Mouse (Mus musculus) forebrain, postnatal 0 days (tissue): ENCODE data around the gene Gm29609. TPM values are rescaled to one million over a fixed set of nuclear protein-coding genes. Genes with fewer than 3 reads are reported as not detected.

ENCODE experiments used
- ATAC-seq: fragments of 200-750 bp; cut with Nextera tagmentation; 2 replicates; pipeline ENCODE4 v1.8.0; 2017; ENCODE audit warnings: mild to moderate bottlenecking, moderate library complexity
- DNase-seq: peaks from one replicate; pipeline ENCODE4 v3.0.0-alpha.2; 2015
- H3K27ac ChIP-seq: fragments of 300-500 bp; sonication (generic); 2 replicates; pipeline ENCODE4 v1.5.1; 2014; ENCODE audit warnings: low read depth, mild to moderate bottlenecking, antibody characterized with exemption, low read length, moderate library complexity, mixed read lengths
- H3K27me3 ChIP-seq: fragments of 300-500 bp; sonication (generic); 2 replicates; pipeline ENCODE4 v1.6.1; 2014; ENCODE audit warnings: mild to moderate bottlenecking, low read length, mixed read lengths; ENCODE audit not compliant: insufficient read depth
- H3K36me3 ChIP-seq: fragments of 300-500 bp; sonication (generic); 2 replicates; pipeline ENCODE4 v1.6.1; 2014; ENCODE audit warnings: mild to moderate bottlenecking, moderate library complexity; ENCODE audit not compliant: insufficient read depth
- H3K4me1 ChIP-seq: fragments of 300-500 bp; sonication (generic); 2 replicates; pipeline ENCODE4 v1.6.1; 2014; ENCODE audit warnings: antibody characterized with exemption; ENCODE audit not compliant: insufficient read depth
- H3K4me2 ChIP-seq: fragments of 300-500 bp; sonication (generic); 2 replicates; pipeline ENCODE4 v1.6.1; 2014; ENCODE audit warnings: low read depth, mild to moderate bottlenecking, moderate library complexity
- H3K4me3 ChIP-seq: fragments of 300-500 bp; sonication (generic); 2 replicates; pipeline ENCODE4 v1.5.1; 2014; ENCODE audit warnings: low read depth, low read length, mixed read lengths
- H3K9ac ChIP-seq: fragments of 300-500 bp; sonication (generic); 2 replicates; pipeline ENCODE4 v1.6.1; 2014; ENCODE audit warnings: mild to moderate bottlenecking
- H3K9me3 ChIP-seq: fragments of 300-500 bp; sonication (generic); 2 replicates; pipeline ENCODE4 v1.6.1; 2016; ENCODE audit warnings: low read length
- CTCF ChIP-seq: sonication (generic); IDR thresholded peaks from 2 replicates; pipeline ENCODE4 v1.5.1; 2016; ENCODE audit warnings: antibody characterized with exemption, control low read depth, low read depth
- WGBS: fragments of 180-500 bp; shearing (Covaris S2); extraction: QIAGEN DNeasy Blood & Tissue Kit; methylation state at CpG from one replicate; pipeline ENCODE4 v1.1.7; 2014; 5-methylcytosine and 5-hydroxymethylcytosine counted together
- polyA plus RNA-seq: library from polyadenylated mRNA; unstranded; fragments of >200 nt; fragmentation: Nextera tagmentation; extraction: Ambion mirVana; gene quantifications from 2 replicates; pipeline ENCODE4 v1.2.1, GENCODE M21; 2015
- total RNA-seq: library from RNA; depleted of rRNA; stranded (reverse); fragments of >200 nt; gene quantifications from 2 replicates; pipeline ENCODE4 v1.2.3, GENCODE M21; 2014

The Gm29609 gene
- total and polyA plus RNA-seq, 2 experiments from 2014 or later, result 1.4 to 9.3 TPM

DNA sequence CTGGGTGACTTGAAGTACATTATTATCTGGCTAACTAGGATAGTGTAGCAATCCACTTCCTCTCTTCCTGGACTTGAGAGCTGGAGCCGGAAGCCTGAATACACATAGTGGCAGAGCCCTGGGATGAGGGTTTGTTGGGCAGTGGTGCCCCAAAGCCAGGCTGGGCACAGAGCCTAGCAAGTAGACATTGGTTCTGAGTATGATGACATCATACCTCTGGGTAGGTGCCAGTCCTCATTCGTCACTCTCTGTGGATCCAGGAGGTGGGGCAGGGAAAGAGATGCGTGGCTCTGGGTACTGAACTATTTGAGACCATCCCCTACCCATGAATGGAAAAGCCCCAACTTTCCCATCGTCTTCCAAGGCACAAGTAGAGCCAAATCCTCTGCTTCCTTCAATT lies 29.9 kb downstream of the Gm29609 start:
- Histone ChIP-seq H3K9ac (no peak overlapping the region), H3K27me3 (no peaks in the 10 kb centered on the region), H3K4me2 (no peak overlapping the region), H3K27ac (no peak overlapping the region), H3K4me1 (peaks cover 7% of the 10 kb centered on the region; the same call in 1 of the 2 replicates), H3K36me3 (0 out of 2 replicates have a peak, but pooled peaks cover 5% of the 10 kb centered on the region), H3K9me3 (no peaks in the 10 kb centered on the region), H3K4me3 (no peak overlapping the region)
- WGBS, result 70% methylated on average over 4 of the region's 4 CpGs
- DNase-seq, result no peak
- no peak for TF ChIP-seq CTCF
- ATAC-seq, result no peak

GRCm38 (mm10) chr5:31138968-31139425 lies 40.7 kb downstream of the Gm29609 start:
- Histone ChIP-seq H3K27me3 (peaks cover 44% of the 10 kb centered on the region), H3K27ac (no peak overlapping the region), H3K9me3 (no peaks in the 10 kb centered on the region), H3K4me3 (no peak overlapping the region), H3K36me3 (peaks cover 5% of the 10 kb centered on the region; the same call in 1 of the 2 replicates), H3K9ac (no peak overlapping the region), H3K4me1 (peaks cover 15% of the 10 kb centered on the region), H3K4me2 (peak overlapping the region; percentile 63)
- DNase-seq (no peak), ATAC-seq (no peak)
- 15% methylated on average over 9 of the region's 9 CpGs for WGBS
- no peak for TF ChIP-seq CTCF

DNA sequence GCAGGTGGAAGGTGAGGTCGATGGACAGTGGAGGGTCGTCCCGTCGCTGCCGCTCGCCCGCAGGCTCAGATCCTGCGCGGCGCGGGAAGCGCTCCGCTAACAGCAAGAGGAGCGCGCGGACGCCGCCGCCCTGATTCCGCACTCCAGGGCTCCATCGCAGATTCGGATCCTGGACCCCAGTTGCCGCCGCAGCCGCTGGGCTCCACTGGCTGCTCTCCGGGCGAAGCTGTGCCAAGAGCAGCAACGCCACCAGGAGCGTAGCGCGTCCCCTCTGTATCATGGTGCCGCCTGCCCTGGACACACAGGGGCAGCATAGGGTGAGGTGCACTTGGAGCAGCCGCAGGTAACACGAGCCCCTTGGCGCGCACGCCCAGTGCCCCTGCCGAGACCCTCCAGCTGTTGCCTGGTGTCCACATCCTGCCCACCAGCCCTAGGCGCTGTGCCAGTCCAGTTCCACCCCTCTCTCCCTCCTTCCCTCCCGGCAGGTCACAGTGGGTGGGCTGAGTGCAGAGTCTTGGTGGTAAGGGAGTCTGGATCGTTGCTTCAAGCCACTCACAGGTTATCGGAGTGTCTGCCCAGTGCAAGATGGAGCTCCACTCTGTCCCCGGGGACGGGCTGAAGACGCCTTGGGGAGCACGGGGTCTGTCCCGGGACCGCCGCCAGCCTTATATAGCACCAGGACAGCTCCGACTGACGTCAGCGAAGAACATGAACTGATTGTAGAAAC lies 41.3 kb downstream of the Gm29609 start, which contains the start of gene Ucn:
Gene Ucn, minus strand, starts transcription at position 589 of the 727 bp plus-strand sequence.
- Histone ChIP-seq H3K27me3 (peaks cover 49% of the 10 kb centered on the region), H3K4me3 (peak within 1 kb of the TSS; percentile 33), H3K27ac (no peak within 1 kb of the TSS), H3K4me2 (peak within 1 kb of the TSS; percentile 63), H3K36me3 (peaks cover 5% of the 10 kb centered on the region; the same call in 1 of the 2 replicates), H3K4me1 (peaks cover 15% of the 10 kb centered on the region), H3K9me3 (no peaks in the 10 kb centered on the region), H3K9ac (0 out of 2 replicates have a peak within 1 kb of the TSS, but pooled peaks have one; percentile 10)
- DNase-seq, result no peak
- 2% methylated on average over 52 of the region's 52 CpGs for WGBS
- peak; percentile 14; the same call in 1 of the 2 replicates for ATAC-seq
- TF ChIP-seq CTCF, result 0 out of 2 replicates have a peak, but pooled peaks have one; percentile 7

- no peak overlapping the region for H3K27ac ChIP-seq
- peaks cover 49% of the 10 kb centered on the region for H3K27me3 ChIP-seq
- H3K9me3 ChIP-seq, result no peaks in the 10 kb centered on the region
- peak overlapping the region; percentile 63 for H3K4me2 ChIP-seq
- H3K9ac ChIP-seq, result 0 out of 2 replicates have a peak overlapping the region, but pooled peaks have one; percentile 10
- peak overlapping the region; percentile 33 for H3K4me3 ChIP-seq
- peaks cover 5% of the 10 kb centered on the region; the same call in 1 of the 2 replicates for H3K36me3 ChIP-seq
- peaks cover 15% of the 10 kb centered on the region for H3K4me1 ChIP-seq
- no peak for TF ChIP-seq CTCF
- under 1% methylated on average over 13 of the region's 13 CpGs for WGBS
- no peak for DNase-seq
- no peak for ATAC-seq
These were observed 42.1 kb downstream of the Gm29609 start for GRCm38 (mm10) chr5:31137658-31138057.

GRCm38 (mm10) chr5:31136730-31137424 lies 42.8 kb downstream of the Gm29609 start:
- no peak; the same call in 1 of the 2 replicates for TF ChIP-seq CTCF
- no peak overlapping the region for H3K27ac ChIP-seq
- WGBS, result 1% methylated on average over 33 of the region's 33 CpGs
- peaks cover 5% of the 10 kb centered on the region; the same call in 1 of the 2 replicates for H3K36me3 ChIP-seq
- H3K9me3 ChIP-seq, result no peaks in the 10 kb centered on the region
- no peak overlapping the region for H3K9ac ChIP-seq
- H3K4me1 ChIP-seq, result peaks cover 15% of the 10 kb centered on the region
- DNase-seq (no peak), ATAC-seq (peak; percentile 6; the same call in 1 of the 2 replicates)
- peak overlapping the region; percentile 63 for H3K4me2 ChIP-seq
- H3K4me3 ChIP-seq, result peak overlapping the region; percentile 33
- H3K27me3 ChIP-seq, result peaks cover 49% of the 10 kb centered on the region

DNA sequence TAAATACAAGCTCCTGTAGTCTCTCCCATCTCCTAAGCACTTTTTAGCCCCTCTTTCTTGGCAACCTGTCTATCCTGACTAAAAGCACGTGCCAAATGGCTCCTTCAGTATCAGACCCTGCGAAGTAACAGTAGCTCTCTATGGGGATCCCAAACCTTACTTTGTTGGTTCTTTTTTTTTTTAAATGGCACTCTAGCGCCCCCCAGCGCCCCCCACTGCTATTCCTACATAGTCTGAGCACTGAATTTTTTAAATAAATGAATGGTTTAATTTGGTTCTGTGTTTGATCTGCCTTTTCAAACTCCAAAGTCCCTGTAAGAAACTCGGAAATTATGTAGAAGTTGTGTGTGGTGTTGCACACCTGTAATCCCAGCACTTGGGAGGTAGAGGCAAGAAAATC lies 53.7 kb downstream of the Gm29609 start:
- Histone ChIP-seq H3K4me1 (no peaks in the 10 kb centered on the region), H3K4me3 (no peak overlapping the region), H3K9ac (no peak overlapping the region), H3K27me3 (no peaks in the 10 kb centered on the region), H3K9me3 (no peaks in the 10 kb centered on the region), H3K36me3 (no peaks in the 10 kb centered on the region), H3K4me2 (no peak overlapping the region), H3K27ac (no peak overlapping the region)
- no peak for DNase-seq
- TF ChIP-seq CTCF, result no peak
- 38% methylated on average over 5 of the region's 5 CpGs for WGBS
- ATAC-seq, result no peak

DNA sequence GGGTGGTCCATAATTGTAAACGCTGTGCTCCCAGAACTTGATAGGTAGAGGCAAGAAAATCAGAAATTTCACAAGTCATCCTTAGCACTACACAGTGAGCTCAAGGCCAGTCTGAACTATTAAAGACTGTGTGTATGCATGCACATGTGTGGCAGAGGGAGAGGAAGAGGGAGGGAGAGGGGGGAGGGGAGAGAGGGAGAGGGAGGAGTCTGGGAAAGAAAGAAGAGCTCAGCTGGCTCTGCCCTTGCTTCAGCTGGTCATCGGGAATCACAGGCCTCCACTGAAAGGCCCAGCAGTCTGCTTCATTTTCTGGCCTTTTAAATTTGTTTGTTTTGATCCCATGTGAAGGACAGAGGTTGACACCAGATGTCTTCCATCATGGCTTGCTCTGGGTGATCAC lies 56.2 kb downstream of the Gm29609 start:
- Histone ChIP-seq H3K4me2 (no peak overlapping the region), H3K9me3 (no peaks in the 10 kb centered on the region), H3K9ac (no peak overlapping the region), H3K4me1 (no peaks in the 10 kb centered on the region), H3K27me3 (no peaks in the 10 kb centered on the region), H3K4me3 (no peak overlapping the region), H3K27ac (no peak overlapping the region), H3K36me3 (no peaks in the 10 kb centered on the region)
- ATAC-seq, result no peak
- 41% methylated on average over 2 of the region's 2 CpGs for WGBS
- DNase-seq, result no peak
- TF ChIP-seq CTCF, result no peak
